Mouse (Mus musculus): ENCODE data around the gene Serpinb3a. TPM values are rescaled to one million over a fixed set of nuclear protein-coding genes. Genes with fewer than 3 reads are reported as not detected.
A peak's percentile ranks its signal among the peaks of the same experiment; 100 is the strongest.

The Serpinb3a gene
- polyA plus RNA-seq, 1 experiment = not detected

GRCm38 (mm10) chr1:107014530-107014929 lies 37.6 kb downstream of the Serpinb3a start:
- Histone ChIP-seq H3K27ac (ENCODE audit: insufficient read depth, low read length) (no peak overlapping the region), H3K36me3 (ENCODE audit: control insufficient read depth, insufficient read depth, low read length, poor library complexity, severe bottlenecking) (no peaks in the 10 kb centered on the region), H3K9ac (ENCODE audit: low read depth, poor library complexity, severe bottlenecking) (no peak overlapping the region), H3K9me3 (replicated peaks; ENCODE audit: control insufficient read depth, insufficient read depth, low read length, poor library complexity, severe bottlenecking) (no peaks in the 10 kb centered on the region), H3K4me1 (ENCODE audit: control insufficient read depth, insufficient read depth, low read length) (no peaks in the 10 kb centered on the region), H3K27me3 (ENCODE audit: control insufficient read depth, insufficient read depth, low read length, poor library complexity, severe bottlenecking) (no peaks in the 10 kb centered on the region), H3K4me3 (ENCODE audit: low read depth, low read length) (no peak overlapping the region)
- TF ChIP-seq EP300 (IDR thresholded peaks at IDR 0.05; ENCODE audit: insufficient read depth, low read depth, low read length) (no peak), CTCF (IDR thresholded peaks at IDR 0.05; ENCODE audit: low read depth, low read length) (peak; percentile 17)

DNA sequence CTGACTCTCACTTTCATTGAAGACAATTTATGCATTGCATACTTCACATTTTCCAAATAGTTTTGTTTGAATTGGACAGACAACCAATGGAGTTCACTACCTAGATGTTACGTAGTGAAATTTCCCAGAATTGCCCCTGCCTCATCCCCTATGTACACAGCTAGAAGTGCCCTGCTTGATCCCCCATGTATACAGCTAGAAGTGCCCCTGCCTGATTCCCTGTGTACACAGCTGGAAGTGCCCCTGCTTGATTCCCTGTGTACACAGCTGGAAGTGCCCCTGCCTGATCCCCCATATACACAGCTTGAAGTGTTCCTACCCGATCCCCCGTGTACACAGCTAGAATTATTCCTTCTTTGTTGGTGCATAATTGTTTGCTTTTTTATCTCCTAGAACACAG lies 45.8 kb downstream of the Serpinb3a start:
- TF ChIP-seq CTCF (IDR thresholded peaks at IDR 0.05; ENCODE audit: low read depth, low read length) (no peak), POLR2A (IDR thresholded peaks at IDR 0.05; ENCODE audit: insufficient read depth, low read length) (no peak), EP300 (IDR thresholded peaks at IDR 0.05; ENCODE audit: insufficient read depth, low read depth, low read length) (no peak)
- H3K9ac ChIP-seq (ENCODE audit: low read depth, poor library complexity, severe bottlenecking) = no peak overlapping the region
- no peaks in the 10 kb centered on the region for H3K4me1 ChIP-seq (ENCODE audit: control insufficient read depth, insufficient read depth, low read length)
- no peaks in the 10 kb centered on the region for H3K9me3 ChIP-seq (replicated peaks; ENCODE audit: control insufficient read depth, insufficient read depth, low read length, poor library complexity, severe bottlenecking)
- H3K36me3 ChIP-seq (ENCODE audit: control insufficient read depth, insufficient read depth, low read length, poor library complexity, severe bottlenecking) = no peaks in the 10 kb centered on the region
- no peak overlapping the region for H3K27ac ChIP-seq (ENCODE audit: insufficient read depth, low read length)
- no peak overlapping the region for H3K4me3 ChIP-seq (ENCODE audit: low read depth, low read length)
- no peaks in the 10 kb centered on the region for H3K27me3 ChIP-seq (ENCODE audit: control insufficient read depth, insufficient read depth, low read length, poor library complexity, severe bottlenecking)

GRCm38 (mm10) chr1:107001754-107002153 lies 50.3 kb downstream of the Serpinb3a start:
- Histone ChIP-seq H3K27ac (ENCODE audit: insufficient read depth, low read length) (no peak overlapping the region), H3K4me1 (ENCODE audit: control insufficient read depth, insufficient read depth, low read length) (no peaks in the 10 kb centered on the region), H3K4me3 (ENCODE audit: low read depth, low read length) (no peak overlapping the region), H3K36me3 (ENCODE audit: control insufficient read depth, insufficient read depth, low read length, poor library complexity, severe bottlenecking) (no peaks in the 10 kb centered on the region), H3K27me3 (ENCODE audit: control insufficient read depth, insufficient read depth, low read length, poor library complexity, severe bottlenecking) (no peaks in the 10 kb centered on the region), H3K9me3 (replicated peaks; ENCODE audit: control insufficient read depth, insufficient read depth, low read length, poor library complexity, severe bottlenecking) (no peaks in the 10 kb centered on the region), H3K9ac (ENCODE audit: low read depth, poor library complexity, severe bottlenecking) (no peak overlapping the region)
- TF ChIP-seq EP300 (IDR thresholded peaks at IDR 0.05; ENCODE audit: insufficient read depth, low read depth, low read length) (no peak), POLR2A (IDR thresholded peaks at IDR 0.05; ENCODE audit: insufficient read depth, low read length) (no peak), CTCF (IDR thresholded peaks at IDR 0.05; ENCODE audit: low read depth, low read length) (no peak)

GRCm38 (mm10) chr1:107000424-107000823 lies 51.7 kb downstream of the Serpinb3a start:
- no peak overlapping the region for H3K4me3 ChIP-seq (ENCODE audit: low read depth, low read length)
- H3K9ac ChIP-seq (ENCODE audit: low read depth, poor library complexity, severe bottlenecking) = no peak overlapping the region
- no peak overlapping the region for H3K27ac ChIP-seq (ENCODE audit: insufficient read depth, low read length)
- TF ChIP-seq POLR2A (IDR thresholded peaks at IDR 0.05; ENCODE audit: insufficient read depth, low read length) = no peak
- no peaks in the 10 kb centered on the region for H3K36me3 ChIP-seq (ENCODE audit: control insufficient read depth, insufficient read depth, low read length, poor library complexity, severe bottlenecking)
- no peaks in the 10 kb centered on the region; the same call in 1 of the 2 replicates for H3K27me3 ChIP-seq (ENCODE audit: control insufficient read depth, insufficient read depth, low read length, poor library complexity, severe bottlenecking)
- H3K9me3 ChIP-seq (replicated peaks; ENCODE audit: control insufficient read depth, insufficient read depth, low read length, poor library complexity, severe bottlenecking) = no peaks in the 10 kb centered on the region
- no peaks in the 10 kb centered on the region for H3K4me1 ChIP-seq (ENCODE audit: control insufficient read depth, insufficient read depth, low read length)

Other genes with a start within 250 kb of the Serpinb3a start
- 1.8 TPM in 1 of 2 replicates, not detected in the other for gene Serpinb5, start 191.1 kb downstream of the Serpinb3a start, polyA plus RNA-seq (2011; ENCODE audit: insufficient read depth, insufficient read length, low read depth, missing spikeins)
- gene Serpinb12, start 117.9 kb downstream of the Serpinb3a start, polyA plus RNA-seq (2011; ENCODE audit: insufficient read depth, insufficient read length, low read depth, missing spikeins) = not detected in 2 replicates
- not detected in 2 replicates for gene Serpinb13, start 71.3 kb downstream of the Serpinb3a start, polyA plus RNA-seq (2011; ENCODE audit: insufficient read depth, insufficient read length, low read depth, missing spikeins)
- gene Serpinb3d, start 31.2 kb upstream of the Serpinb3a start, polyA plus RNA-seq (2011; ENCODE audit: insufficient read depth, insufficient read length, low read depth, missing spikeins) = not detected in 2 replicates
- gene Serpinb3b, start 226.1 kb upstream of the Serpinb3a start, polyA plus RNA-seq (2011; ENCODE audit: insufficient read depth, insufficient read length, low read depth, missing spikeins) = not detected in 2 replicates
- gene Serpinb3c, start 226.1 kb upstream of the Serpinb3a start, polyA plus RNA-seq (2011; ENCODE audit: insufficient read depth, insufficient read length, low read depth, missing spikeins) = not detected in 2 replicates